Mouse (Mus musculus) common myeloid progenitor, adult 5-6 weeks (primary cell): ENCODE results near the gene Mios. TPM values are rescaled to one million over a fixed set of nuclear protein-coding genes. Genes with fewer than 3 reads are reported as not detected.

Experiments used
- ATAC-seq: replicated peaks from 2 replicates; pipeline ENCODE4 v1.8.0; 2016; ENCODE audit warnings: low read depth, mild to moderate bottlenecking, moderate TSS enrichment, inconsistent platforms; ENCODE audit not compliant: poor library complexity, severe bottlenecking
- total RNA-seq: library from RNA; stranded (forward); fragments of 200-1000, 187-1606 nt; gene quantifications from 2 replicates; pipeline ENCODE4 v1.2.3, GENCODE M21; 2017

Mios gene
- total RNA-seq: 42.9 and 46.8 TPM in 2 replicates

DNA sequence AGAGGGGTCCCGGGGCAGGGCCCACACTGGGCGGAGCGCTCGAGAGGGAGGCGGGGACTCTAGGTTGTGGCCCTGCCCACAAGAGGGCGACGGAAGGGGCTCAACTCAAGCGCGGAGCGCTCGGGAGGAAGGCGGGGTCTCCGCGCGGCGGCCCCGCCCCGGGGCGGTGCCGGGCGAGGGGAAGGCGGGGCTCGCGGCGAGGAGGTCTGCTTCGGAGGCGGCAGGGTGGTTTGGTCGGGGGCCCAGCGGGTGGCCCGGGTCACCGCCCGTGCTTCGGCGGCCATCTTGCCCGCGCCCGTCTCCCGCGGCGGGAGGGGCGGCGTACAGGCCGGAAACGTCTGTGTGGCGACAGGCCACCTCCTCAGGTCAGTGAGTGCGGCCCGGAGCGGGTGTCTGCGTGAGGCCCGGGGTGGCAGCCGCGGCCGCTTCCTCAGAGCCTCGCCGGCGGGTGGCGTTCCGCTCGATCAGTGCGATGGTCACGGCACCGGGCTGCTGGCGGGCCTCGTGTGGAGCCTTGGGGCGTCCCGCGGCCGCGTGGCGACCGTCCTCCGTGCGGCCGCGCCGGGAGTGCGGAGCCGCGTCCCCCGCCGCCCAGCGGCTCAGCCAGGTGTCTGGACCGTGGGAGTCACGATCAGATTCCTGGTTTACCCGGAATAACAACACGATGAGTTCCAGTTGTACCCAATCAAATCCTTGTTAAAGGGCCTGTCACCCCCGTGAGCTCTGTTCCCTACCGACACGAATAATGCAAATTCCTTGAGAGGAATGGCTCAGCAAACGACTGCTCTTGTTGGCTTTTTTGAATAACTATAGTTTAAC, at the start of gene Mios:
Gene Mios, plus strand, starts transcription at position 176 of the 819 bp plus-strand sequence.
- peak; percentile 91 for ATAC-seq

DNA sequence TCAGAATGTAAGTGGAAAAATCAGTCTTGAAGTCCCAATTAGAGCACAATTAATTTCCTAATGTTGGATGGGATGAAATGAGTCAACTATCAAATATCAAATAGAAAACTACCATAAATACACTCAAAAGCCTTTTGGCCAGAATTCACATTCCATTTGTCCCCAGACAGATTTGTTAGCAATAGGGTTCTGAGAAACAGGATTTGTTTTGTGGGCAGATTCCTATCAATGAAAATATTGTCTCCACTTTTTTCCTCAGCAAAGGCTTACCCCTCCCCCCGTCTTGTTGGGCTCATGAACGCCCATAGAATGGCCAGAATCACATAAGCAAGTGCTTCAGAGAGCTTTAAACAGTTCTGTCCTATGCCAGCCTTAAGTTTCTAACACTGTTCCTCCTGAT, 49.0 kb upstream of the Mios start:
- no peak for ATAC-seq

DNA sequence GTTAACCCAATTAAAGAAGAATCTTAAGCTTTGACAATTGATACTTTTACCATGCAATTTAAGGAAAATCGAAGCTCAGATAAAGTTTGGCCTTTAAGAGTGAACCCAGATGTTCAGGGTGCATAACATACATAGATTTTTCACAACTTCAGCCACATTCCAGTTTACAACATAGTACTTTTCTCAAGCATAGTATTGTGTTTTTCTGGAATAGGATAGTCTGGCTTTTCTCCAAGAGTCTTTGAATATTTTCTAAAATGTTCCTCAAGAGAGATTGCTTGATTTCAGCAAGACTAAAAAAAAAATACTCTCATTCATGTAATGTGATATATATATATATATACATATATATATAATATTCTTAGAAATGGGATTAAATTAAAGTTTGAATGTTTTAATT, 44.3 kb upstream of the Mios start:
- no peak for ATAC-seq

DNA sequence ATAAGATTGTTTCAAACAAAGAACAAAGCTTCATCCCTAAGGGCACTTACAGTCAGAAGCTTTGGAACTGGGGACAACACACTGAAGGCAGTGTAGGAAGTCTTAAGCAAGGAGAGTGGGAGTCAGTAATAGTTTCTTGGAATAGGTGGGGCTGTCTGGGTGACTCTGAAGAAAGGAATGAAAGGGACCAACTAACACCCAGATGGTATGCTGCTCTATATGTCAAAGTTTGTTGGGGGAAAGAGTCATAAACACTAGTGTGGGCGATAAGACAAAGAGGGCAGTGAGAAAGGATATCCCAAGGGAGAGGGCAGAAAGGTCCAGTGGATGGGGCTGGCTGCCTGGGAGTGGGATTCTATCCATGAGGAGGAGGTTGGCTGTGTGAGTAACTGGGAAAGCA, 36.9 kb upstream of the Mios start:
- ATAC-seq: no peak

DNA sequence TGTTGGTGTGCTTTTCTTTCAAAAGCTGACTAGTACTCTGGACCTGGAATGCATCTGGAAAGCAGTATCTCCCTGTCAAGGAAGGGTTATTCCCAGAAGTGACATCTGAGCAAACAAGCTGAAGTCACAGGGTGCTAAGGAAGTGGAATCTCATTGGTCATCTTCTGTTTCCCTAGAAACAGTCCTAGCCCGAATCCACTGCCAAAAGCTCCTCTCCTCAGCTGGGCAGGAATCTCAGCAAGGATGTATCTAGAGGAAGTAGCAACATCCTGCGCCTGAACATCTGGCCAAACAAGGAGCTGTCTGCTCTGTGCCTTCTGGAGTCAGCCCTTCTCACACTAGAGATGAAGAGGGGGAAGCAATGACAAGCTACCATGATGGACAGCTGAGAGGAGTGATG, 35.0 kb upstream of the Mios start:
- no peak for ATAC-seq

DNA sequence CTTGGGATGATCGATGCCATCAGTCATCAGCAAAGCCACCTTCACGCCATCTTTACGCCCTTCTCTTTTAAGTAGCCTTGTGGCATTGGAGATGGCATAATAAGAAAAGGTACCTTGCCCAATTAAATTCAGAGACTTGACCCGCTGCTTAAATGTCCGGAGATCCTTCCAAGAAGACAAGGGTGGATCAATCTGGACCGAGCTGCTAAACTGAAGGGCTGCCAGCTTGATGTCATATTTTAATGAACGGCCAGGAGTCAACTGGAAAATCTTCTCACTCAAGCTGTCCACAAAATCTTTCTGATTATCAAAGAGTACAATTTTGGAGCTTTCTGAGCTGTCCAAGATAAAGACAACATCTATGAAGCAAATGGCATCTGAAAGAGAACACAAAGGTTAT, 33.7 kb upstream of the Mios start:
- ATAC-seq: no peak

DNA sequence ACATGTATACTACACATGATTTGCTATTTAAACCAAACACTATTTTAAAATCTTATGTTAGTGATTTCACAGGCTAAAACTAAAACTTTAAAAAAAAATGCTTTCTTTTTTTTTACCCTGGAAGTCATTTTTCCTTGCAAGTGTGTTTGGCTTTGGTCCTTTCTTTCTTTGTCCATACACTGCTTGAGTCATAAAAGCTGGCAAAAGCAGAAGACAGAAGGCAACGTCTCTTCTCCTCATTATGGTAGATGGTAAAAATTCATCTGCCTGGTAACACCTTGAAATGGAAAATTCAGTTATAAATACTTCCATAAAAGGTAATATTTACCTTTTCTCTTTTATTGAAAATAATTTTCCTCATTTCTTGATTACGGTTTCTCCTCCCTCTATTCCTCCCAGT, 32.9 kb upstream of the Mios start:
- ATAC-seq: no peak

DNA sequence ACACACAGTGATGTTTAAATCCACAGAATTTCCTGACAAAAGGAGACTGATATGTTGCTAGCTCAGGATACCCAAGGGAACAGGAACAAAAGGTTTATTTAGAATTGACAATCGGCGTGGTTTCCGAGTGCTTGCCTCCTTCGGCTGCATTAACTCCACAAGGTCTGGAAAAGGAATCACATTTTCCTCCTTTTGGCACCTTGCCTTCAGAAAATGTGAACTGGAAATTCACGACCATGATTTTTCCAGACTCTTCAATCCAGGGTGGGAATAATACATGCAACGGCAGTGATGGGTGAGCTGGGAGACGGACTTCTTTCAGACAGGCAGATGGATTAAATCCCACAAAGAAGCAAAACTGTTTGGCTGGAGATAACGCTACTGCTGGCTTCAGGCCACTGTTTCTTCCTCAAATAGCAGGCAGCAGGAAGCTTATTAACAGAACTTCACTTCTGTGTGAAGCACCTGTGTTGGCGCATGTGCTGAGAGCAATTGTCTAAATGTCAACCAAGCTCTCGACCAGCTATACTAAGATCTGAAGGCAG, 30.6 kb upstream of the Mios start:
- ATAC-seq: peak; percentile 60

DNA sequence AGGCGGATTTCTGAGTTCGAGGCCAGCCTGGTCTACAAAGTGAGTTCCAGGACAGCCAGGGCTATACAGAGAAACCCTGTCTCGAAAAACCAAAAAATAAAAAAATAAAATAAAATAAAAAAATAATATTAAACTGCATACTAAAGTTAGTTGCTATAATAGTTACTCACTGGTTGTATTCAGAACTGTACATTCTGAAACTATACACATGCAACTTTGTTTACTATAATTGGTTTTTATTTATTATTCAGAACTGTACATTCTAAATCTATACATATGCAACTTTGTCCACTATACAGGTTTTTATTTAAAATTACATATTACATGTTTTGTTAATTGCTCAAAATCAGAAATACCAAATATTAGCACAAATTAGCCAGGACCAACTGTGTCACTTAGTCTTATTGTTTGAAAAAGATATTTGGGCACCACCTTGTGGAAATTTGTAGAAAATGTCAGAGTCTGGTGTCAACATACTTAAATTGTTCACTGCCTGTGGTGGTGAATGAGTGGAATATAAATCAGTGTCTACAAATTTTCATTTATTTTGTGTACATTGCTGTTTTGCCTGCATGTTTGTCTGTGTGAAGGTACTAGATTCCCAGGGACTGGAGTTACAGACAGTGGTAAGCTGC, 20.3 kb upstream of the Mios start:
- ATAC-seq: peak; percentile 72; the same call in 1 of the 2 replicates

DNA sequence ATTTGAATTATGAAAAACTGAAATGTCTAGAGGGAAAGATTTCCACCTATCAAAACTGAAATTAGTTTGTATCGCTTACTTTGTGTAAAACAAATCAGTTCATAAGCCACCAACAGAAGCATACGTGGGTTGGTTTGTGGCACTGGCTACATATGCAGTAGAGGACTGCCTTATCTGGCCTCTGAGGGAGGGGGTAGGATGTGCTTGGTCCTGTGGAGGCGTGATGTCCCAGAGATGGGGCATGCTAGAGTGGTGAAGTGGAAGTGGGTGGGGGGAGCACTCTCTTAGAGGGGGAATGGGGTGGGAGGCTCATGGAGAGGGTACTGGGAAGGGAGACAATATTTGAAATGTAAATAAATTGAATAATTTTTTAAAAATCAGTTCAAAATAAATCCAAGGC, 19.1 kb upstream of the Mios start:
- no peak for ATAC-seq

DNA sequence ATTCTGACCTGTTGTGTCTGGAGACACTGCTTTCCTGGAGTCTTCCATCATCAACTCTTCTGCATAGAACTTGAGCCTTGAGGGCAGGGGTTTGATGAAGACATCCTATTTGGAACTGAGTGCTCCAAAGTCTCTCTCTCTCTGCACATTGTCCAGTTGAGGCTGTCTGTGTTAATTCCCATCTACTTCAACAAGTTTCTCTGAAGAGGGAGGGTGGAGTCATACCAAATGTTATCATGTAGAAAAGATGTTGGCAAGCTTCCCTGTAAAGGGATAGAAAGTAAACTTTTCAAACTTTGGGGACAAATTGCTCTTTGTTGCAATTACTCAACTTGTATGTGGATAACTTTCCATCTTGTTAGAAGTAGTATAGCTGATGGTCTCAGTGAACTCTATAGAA, 16.5 kb upstream of the Mios start, which contains the start of gene Col28a1:
Gene Col28a1, minus strand, starts transcription at position 101 of the 400 bp plus-strand sequence.
- ATAC-seq: no peak

DNA sequence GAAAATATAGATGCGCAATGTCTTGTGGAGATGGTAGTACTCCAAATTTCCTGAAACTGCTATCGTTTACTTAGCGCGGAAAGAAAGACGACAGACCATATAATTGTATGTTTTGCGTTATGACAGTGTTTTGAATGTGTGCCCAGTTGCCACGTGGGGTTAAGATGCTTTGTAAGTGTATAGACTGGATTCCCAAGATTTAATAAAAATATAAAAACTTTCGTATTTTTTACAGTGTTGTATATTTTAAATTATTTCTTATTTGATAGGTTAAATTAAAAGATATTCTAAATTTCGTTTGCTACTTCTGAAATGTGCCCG, 804 bp downstream of the Mios start:
- ATAC-seq: peak; percentile 6; the same call in 1 of the 2 replicates

DNA sequence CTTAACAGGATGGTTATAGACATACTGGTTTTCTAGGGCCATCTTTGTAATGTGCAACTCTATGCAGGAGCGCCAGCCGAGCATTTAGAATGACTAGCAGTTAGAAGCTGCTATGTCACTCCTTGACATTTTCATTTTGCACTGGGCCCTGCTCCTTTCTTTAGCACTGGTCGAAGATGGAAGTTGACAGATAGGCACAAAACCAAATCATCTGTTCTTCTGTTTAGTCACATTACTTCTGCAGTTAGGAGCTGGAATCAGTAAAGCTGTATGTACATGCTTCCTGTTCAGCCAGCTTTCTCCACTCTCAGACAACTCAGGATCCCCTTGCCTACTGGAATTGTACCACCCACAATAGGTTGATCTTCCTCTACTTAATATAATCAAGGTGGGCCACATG, 1.6 kb downstream of the Mios start:
- no peak for ATAC-seq

DNA sequence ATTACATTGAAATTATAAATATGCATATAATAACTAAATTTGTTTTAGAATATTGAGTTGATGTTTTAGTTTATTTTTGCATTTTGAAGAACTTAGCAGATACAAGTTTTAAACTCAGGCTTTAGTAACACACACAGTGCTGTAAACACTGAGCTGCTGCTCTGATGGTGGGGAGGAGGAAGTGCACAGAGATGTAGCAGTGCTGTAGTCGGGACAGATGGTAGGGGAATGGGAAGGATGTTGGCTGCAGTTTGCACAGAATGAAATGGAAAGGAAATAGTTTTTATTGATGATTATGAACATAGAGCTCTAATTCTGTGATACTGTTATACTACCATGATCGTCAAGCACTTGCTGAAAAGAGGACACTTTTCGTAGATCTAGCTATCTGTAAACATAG, 18.0 kb downstream of the Mios start:
- no peak for ATAC-seq

DNA sequence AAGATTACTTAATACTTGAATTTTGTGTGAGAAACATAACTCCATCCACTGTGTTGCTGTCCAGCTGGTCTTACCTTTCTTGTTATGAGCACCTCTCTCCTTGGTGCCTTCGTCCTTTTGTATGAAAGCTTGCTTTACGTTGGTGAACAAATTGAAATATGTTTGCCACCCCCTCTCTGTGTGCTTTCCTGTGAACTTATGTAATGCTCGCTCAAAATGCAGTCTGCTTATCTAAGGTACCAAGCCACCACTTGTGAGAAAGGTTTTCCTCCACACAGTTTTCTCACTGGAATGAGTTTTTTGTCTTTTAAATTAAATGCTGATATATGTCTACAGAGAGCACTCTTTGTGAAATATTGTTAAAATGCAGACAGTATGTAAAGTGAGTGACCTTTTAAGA, 19.6 kb downstream of the Mios start:
- no peak for ATAC-seq

DNA sequence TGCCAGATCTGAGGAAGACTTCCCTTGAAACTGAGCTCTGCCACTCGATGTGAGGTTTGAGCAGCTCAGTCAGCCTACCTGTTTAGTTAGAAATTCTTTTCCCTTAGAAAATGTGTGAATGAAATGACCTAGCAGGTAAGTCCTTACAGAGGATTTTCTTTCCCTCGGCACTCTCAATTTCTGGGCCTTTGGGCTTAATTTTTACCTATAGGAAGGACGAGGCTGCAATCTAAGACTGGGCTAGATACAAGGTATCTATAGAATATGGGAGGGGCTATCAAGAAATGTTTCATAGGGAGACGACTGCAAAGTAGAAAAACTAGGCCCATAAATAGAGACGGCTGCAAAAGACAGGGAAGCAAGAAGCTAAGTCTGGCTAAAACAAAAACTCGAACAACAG, 49.3 kb downstream of the Mios start:
- ATAC-seq: no peak

DNA sequence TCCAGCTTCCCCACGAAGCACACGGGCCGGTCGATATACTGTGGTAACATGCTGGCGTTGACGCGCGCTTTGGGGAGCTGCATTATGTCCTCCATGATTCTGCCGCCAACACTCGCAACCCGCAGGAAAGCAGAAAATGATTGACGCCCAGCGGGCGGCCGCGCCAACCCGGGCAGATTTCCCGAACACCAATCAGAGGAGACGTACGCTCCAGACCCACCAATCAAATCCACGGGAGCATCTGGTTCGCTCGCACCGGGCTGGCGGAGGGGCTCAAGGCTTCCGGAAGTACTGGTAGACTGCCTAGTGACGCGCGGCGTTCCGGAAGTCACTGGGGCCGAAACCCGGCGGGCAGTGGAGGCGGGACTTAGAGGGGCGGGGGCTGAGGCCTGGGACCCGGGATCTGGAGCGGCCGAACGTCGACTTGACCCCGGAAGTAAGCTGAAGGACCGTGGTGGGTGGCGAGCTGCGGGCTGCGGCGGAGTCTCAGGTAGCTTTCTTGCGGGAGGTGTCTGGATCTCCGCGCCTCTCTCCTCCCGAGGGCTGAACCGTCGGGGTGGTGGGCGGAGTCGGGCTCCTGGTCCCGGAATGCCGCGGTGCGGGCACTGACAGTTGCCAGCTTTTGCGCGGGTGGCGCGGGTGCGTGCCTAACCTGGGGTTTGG, 50.1 kb downstream of the Mios start, which contains the start of the genes Rpa3, Umad1 and Gm45062:
Gene Rpa3, minus strand, starts transcription at position 170 of the 663 bp plus-strand sequence.
Gene Umad1, plus strand, starts transcription at position 285 of the 663 bp plus-strand sequence.
Gene Gm45062, plus strand, starts transcription at position 447 of the 663 bp plus-strand sequence.
- ATAC-seq: peak; percentile 98

DNA sequence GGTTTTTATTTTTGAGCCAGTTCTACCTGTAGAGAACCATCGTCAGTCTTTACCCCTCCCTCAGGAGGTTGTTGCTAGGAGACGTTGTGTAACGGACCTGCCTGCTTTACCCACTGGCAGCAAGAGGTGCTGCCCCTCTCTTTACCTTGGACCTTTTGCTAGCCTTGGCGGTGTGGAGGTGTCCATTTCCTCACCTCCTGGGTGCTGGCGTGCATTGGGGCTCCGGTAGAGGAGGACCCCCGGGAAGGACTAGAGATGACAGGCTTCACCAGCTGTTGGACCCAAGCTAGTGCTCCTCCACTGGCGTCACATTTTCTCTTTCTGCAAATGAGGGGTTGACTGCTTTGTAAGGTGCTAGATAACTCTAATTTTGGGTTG, 50.6 kb downstream of the Mios start:
- no peak; the same call in 1 of the 2 replicates for ATAC-seq

DNA sequence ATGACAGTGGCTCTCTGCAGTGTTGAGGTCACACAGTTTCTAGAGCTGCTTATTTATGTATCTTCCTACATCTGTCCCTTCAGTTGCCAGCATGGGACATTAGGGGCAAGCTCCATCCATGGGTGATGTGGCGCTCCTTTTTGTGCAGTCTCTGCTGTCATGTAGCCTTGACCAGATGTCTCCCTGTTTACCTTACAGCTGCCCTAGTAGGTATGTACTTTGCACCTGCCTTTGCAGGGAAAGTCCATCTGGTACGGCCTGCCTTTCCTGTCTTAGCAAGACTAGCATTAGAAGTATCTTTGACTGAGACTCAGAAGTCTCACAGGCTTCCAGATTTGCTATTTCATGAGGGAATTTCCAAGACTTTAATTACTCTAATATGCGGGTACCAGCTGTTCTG, 62.0 kb downstream of the Mios start:
- no peak for ATAC-seq

DNA sequence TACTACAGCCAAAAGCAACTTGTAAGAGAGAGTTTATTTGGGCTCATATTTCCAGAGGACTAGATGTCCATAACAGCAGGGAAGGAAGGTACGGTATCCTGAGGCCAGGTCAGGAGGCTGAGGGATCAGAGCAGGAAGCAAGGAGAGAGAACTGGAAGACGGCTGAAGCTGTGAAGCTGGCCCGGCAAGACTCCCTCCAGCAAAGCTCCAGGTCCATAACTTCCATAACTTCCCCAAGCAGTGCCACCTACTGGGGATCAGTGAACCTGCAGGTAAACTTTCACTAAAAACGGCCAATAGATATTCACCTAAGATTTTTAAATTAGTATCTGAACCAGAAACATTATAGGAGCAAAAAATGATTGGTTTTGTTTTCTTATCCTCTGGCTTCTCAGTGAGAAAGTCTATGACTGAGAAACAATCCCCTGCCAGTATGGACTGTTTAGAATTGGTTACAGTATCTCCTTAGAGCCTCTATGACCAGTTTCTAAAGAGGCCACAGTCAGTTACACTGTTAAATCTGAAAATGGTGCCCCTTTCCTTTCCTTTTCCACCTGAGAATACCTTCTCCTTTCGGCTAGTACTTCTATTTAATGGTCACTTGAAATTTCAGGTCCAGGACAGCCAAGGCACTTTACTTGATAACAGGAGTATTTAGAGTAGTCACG, 65.5 kb downstream of the Mios start:
- ATAC-seq: peak; percentile 83
